Mouse (Mus musculus): ENCODE measurements around the gene Car10. TPM values are rescaled to one million over a fixed set of nuclear protein-coding genes. Genes with fewer than 3 reads are reported as not detected.

The Car10 gene
- total RNA-seq, 2 experiments from 2014 or later: 144 to 153 TPM

DNA sequence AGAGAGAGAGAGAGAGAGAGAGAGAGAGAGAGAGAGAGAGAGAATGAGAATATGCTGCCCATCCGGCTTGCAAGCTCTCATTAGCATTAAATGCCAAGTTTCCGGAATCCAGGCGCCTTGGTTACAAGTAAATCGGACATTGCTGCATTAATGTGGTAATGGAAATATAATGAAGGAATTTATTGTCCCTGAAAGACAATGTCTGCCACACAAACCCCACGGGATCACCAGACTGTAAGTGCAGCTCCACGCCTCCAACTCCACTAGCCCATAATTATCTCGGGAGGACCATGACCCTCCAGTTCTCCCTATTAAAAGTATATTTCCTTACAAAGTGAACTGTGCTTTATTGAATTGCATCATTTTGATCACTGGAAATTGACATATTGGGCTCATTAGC, 372.9 kb downstream of the Car10 start:
- no peak overlapping the region for H3K27ac ChIP-seq
- TF ChIP-seq CTCF (IDR thresholded peaks at IDR 0.05): no peak
- no peak for DNase-seq (ENCODE audit: extremely low spot score in 1 of 2, low spot score in 2 of 2)
- no peak overlapping the region for H3K4me3 ChIP-seq
- intact Hi-C loops (cut with DNase I): loop anchor here (5.0 kb wide), 1 partner anchor 342 kb away; no protein-coding TSS in a partner anchor

DNA sequence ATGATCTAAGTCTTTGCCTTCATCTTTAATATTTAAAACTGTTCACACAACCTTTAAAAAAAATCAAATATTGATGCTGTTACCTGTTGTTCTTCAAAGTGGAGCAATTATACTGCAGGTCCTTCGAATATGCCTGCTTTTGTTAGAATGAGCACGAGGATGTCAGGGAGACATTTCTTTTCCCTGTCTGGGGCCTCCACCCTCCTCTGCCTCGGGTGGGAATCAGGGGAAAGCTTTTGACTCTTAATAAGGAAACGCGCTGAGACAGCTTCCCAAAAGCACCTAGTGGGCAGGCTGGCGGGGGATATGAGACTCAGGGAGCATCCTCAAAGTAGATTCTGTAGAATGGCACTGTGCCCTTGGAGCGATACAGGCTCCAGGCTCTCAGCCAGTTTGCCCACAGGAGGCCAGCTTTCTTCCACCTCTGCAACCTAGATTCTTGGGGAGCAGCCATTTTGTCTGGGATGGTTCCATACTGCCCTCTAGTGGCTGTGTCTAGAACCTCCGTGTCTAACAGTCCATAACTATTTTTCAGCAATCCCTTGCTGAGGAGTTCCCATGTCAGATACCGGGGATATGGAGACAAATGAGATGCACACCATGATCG, 373.8 kb downstream of the Car10 start:
- peak overlapping the region; percentile 9; the same call in 1 of the 2 replicates for H3K4me3 ChIP-seq
- peak; percentile 92 for TF ChIP-seq CTCF (IDR thresholded peaks at IDR 0.05)
- intact Hi-C loops (cut with DNase I): loop anchor here (1.0 to 5.0 kb wide), 2 partner anchors 327 to 341 kb away; no protein-coding TSS in a partner anchor
- H3K27ac ChIP-seq: no peak overlapping the region; the same call in 1 of the 2 replicates
- DNase-seq (ENCODE audit: extremely low spot score in 1 of 2, low spot score in 2 of 2): peak; percentile 77 to 80

DNA sequence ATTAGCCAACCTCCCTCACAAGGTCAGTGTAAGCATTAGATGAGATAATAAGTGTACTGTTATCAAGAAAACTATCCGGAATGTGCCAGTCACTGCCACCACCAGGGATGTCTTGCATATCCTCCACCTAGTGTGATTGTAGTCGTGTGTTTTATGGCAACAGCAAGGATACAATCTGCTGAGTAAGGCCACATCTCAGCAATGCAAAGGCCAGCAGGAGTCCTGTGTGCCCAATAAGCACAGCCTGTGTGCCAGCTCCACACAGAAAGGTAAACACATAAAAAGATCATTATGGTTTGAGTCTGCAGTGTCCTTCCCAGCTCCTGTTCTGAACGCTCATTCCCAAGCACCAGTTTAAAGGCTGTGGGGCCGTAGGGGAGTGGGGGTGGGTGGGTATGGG, 386.8 kb downstream of the Car10 start:
- intact Hi-C loops (cut with DNase I): loop anchor here (10.0 kb wide), 1 partner anchor 190 kb away; no protein-coding TSS in a partner anchor
- no peak for TF ChIP-seq CTCF (IDR thresholded peaks at IDR 0.05)
- no peak for DNase-seq (ENCODE audit: extremely low spot score in 1 of 2, low spot score in 2 of 2)
- no peak overlapping the region for H3K27ac ChIP-seq
- H3K4me3 ChIP-seq: no peak overlapping the region

DNA sequence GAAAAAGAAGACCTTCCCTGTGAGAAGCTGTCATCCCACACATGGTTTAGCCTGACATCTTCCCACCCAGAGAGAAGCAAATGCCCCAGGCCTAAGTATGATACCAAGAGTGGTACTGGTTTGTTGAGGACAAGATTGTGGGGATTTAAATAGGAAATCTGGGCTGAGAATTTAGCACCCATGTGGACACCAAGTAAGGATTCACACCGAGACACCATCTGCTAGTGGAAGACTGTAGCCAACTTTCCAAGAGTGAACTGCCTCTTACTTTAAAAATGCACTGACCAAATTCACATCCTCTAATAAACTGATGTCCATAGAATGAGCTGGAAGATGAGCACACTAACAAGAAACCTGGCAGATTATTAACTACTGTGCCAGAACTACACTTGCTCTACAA, 389.2 kb downstream of the Car10 start:
- Histone ChIP-seq H3K4me3 (no peak overlapping the region), H3K27ac (no peak overlapping the region)
- intact Hi-C loops (cut with DNase I): loop anchor here (10.0 kb wide), 1 partner anchor 188 kb away; no protein-coding TSS in a partner anchor
- DNase-seq (ENCODE audit: extremely low spot score in 1 of 2, low spot score in 2 of 2): no peak
- TF ChIP-seq CTCF (IDR thresholded peaks at IDR 0.05): no peak

DNA sequence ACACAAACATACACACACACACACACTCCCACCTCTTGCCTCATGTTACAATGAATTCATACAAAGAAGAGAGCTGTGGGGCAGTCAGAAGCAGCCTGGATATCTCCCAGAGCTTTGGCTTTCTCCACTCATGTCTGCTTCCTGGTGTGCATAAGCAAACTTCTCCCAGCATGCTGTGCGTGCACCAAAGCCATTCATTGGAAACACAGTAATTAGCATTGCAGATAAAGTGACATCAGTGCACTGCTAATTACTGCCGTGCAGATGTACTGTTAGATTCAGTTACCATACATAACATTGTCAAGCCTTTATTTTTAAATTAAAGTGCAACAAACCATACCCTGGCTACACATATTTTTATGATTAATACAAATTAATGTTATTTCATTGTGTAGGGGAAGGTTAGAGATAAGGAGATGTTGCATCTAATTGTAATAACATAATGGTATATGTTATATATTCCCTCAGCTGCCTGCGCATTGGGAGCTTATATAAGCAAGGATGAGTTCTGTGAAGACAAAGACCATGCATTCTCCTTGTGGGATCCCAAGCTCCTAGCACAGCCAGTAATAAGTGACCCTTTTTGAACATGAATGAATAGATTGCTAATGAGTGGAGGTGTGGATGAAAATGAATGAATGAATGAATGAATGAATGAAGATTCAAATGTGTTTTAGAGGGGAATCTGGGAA, 390.2 kb downstream of the Car10 start:
- TF ChIP-seq CTCF (IDR thresholded peaks at IDR 0.05): no peak
- intact Hi-C loops (cut with DNase I): loop anchor here (10.0 kb wide), 1 partner anchor 187 kb away; no protein-coding TSS in a partner anchor
- DNase-seq (ENCODE audit: extremely low spot score in 1 of 2, low spot score in 2 of 2): no peak

DNA sequence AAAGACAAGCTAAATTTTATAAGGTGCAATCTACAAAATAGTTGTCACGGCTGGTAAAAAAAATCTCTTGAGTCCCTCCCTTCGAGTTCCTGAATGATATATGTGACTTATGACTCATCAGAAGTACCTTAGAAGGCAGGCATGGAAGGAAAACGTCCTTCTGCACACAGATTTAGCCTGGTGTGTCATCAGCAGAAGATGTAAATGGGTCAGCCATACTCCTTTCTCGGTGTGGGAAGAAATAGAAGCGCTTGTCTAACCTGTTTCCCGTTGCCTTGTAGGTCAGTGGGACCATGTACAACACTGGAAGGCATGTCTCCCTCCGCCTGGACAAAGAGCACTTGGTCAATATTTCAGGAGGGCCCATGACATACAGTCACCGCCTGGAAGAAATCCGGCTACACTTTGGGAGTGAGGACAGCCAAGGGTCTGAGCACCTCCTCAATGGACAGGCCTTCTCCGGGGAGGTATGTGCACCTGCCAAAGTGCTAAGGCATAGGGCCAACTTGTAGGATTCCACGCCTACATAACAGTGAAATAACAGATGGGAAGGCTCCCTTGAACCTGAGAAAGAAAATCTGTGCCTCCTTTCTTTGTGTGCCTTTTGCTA, 392.5 kb downstream of the Car10 start:
- peak overlapping the region; percentile 85 for H3K27ac ChIP-seq
- TF ChIP-seq CTCF (IDR thresholded peaks at IDR 0.05): no peak
- intact Hi-C loops (cut with DNase I): loop anchor here (1.0 to 5.0 kb wide), 2 partner anchors 75 to 97 kb away; no protein-coding TSS in a partner anchor
- H3K4me3 ChIP-seq: no peak overlapping the region
- peak; percentile 13 to 54 for DNase-seq (ENCODE audit: extremely low spot score in 1 of 2, low spot score in 2 of 2)

More for the DNA sequence above, 390.2 kb downstream of the Car10 start:
- Histone ChIP-seq H3K4me3 (no peak overlapping the region), H3K27ac (peak overlapping the region; percentile 34; the same call in 1 of the 2 replicates)

DNA sequence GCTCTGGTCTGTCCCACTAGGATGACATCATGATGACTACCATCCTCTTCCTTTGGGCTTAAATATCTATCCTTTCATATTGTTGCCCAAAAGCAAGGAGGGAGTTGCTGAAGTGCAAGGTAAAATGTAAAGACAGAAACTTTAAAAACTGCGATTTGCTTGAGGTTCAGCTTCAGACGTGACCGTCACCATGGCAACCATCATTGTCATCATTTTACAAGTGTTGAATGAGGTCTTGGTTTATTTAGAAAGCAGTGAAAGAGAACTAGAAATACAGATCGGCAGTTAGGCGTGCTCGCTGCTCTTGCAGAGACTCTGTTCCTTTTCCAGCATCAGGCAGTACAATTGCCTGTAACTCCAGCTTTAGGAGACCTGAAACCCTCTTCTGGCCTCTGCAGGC, 400.1 kb downstream of the Car10 start:
- DNase-seq (ENCODE audit: extremely low spot score in 1 of 2, low spot score in 2 of 2): no peak
- TF ChIP-seq CTCF (IDR thresholded peaks at IDR 0.05): no peak
- Histone ChIP-seq H3K27ac (no peak overlapping the region), H3K4me3 (no peak overlapping the region)
- intact Hi-C loops (cut with DNase I): no loop called here

DNA sequence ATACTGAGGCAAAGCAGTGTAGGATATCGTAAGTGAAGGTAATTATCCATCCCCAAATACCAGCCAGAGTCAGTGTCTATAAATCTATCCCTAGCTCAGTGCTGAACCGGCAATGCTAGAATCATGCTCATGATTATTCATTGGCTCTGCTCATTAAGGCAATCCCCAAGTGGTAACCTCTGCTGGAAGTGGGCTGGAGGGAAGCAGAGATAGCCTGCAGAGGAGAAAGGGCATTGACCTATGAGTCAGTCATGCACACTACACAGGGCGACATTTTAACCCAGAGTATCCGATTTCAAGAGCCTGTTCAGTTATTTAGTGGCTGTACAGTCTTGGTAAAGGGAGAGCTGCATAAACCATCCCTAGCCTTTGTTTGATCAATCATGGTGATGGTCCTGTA, 402.6 kb downstream of the Car10 start:
- H3K4me3 ChIP-seq: no peak overlapping the region
- intact Hi-C loops (cut with DNase I): no loop called here
- TF ChIP-seq CTCF (IDR thresholded peaks at IDR 0.05): no peak
- DNase-seq (ENCODE audit: extremely low spot score in 1 of 2, low spot score in 2 of 2): no peak
- H3K27ac ChIP-seq: no peak overlapping the region

DNA sequence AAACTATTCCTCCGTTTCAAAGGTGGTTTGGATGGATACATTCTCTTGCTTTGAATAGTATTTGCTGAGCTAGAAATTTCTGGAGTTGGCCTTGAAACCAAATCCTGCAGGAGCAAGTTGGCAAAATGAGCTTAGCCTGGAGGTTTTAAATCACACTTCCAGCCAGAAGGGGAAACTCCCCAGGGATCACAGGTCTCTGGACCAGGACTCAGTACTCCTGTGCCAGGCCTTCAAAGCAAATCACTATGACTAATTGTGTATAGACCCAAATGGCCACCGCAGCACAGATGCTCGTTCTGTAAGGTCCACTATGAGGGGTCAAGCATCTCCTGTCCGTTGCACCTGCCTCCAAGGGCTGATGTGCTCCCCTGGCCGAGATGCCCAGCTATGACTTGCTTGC, 403.8 kb downstream of the Car10 start:
- H3K4me3 ChIP-seq: no peak overlapping the region
- intact Hi-C loops (cut with DNase I): no loop called here
- no peak for DNase-seq (ENCODE audit: extremely low spot score in 1 of 2, low spot score in 2 of 2)
- H3K27ac ChIP-seq: no peak overlapping the region
- no peak for TF ChIP-seq CTCF (IDR thresholded peaks at IDR 0.05)

DNA sequence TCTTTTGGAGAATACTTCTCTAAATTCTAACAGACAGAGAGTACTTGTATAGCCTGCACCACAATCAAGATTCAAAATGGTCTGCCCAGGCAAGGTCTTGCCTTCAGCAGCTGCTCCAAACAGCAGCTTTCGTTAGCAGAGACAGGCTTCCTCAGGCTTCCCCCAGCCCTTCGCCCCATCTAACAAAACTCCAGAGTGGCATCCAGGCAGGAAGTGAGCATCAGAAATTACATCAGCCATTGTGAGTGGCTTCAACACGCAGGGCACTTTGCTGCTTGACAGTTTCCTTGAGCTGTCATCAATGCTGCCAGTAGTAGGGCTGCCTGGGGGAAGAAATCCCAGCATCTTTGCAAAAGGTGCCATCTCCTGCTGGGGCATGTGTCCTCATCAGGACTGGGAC, 405.0 kb downstream of the Car10 start:
- TF ChIP-seq CTCF (IDR thresholded peaks at IDR 0.05): no peak
- H3K4me3 ChIP-seq: no peak overlapping the region
- intact Hi-C loops (cut with DNase I): loop anchor here (1.0 kb wide), 1 partner anchor 309 kb away; no protein-coding TSS in a partner anchor

DNA sequence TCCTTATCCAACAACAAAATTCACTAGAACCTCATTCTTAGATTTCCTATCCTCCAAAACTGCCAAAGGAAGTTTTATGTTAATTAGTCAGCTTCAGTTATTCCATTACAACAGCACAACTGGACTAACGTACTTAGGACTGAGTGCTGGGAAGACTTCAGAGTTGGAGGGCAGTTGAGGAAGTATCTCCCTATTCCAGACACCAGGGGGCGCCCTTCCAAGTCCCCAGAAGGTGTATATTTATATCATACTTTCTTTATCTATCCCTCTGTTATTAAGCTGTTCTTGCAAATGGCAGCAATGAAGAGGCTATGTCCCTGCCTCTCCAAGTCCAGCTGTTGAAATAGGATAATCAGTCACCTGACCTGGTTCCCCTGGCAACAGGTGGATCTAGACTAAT, 405.6 kb downstream of the Car10 start:
- TF ChIP-seq CTCF (IDR thresholded peaks at IDR 0.05): peak; percentile 57
- no peak overlapping the region for H3K27ac ChIP-seq
- DNase-seq (ENCODE audit: extremely low spot score in 1 of 2, low spot score in 2 of 2): no peak
- H3K4me3 ChIP-seq: no peak overlapping the region
- intact Hi-C loops (cut with DNase I): loop anchor here (1.0 kb wide), 1 partner anchor 309 kb away; no protein-coding TSS in a partner anchor

More for the DNA sequence above, 405.0 kb downstream of the Car10 start:
- no peak for DNase-seq (ENCODE audit: extremely low spot score in 1 of 2, low spot score in 2 of 2)
- no peak overlapping the region for H3K27ac ChIP-seq
